Mouse (Mus musculus): ENCODE results near the gene Agpat4. TPM values are rescaled to one million over a fixed set of nuclear protein-coding genes. Genes with fewer than 3 reads are reported as not detected.
"Not testable (repeated sequence)": the region's sequence is repeated elsewhere in the genome, so short reads cannot be mapped to it uniquely, and the experiment has no call there.

Agpat4 gene
- polyA plus RNA-seq, 1 experiment from 2014 or later: 42.6 TPM

DNA sequence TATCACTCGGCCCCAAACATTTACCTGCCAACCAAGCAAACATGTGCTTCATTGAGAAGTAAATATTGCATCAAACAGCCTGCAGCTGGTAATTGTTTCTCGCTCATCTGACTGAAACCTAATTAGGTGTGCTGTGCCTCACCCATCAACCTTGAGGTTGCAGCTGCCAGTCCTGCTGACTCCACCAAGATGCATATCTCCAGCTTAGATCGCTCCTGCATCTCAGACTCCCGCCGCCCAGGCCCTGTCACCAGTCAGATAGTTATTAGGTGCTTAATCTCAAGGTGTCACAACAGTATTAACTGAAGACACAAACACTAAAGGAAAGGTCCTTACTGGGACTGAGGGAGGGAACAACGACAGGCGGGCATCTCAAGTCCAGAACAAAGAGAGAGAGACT lies 14.3 kb upstream of the Agpat4 start:
- Histone ChIP-seq H3K27me3 (no peaks in the 10 kb centered on the region), H3K27ac (no peak overlapping the region), H3K4me1 (no peaks in the 10 kb centered on the region), H3K4me2 (replicated peaks) (no peak overlapping the region), H3K9ac (no peak overlapping the region), H3K36me3 (no peaks in the 10 kb centered on the region), H3K4me3 (no peak overlapping the region), H3K9me3 (0 out of 2 replicates have a peak, but pooled peaks cover 2% of the 10 kb centered on the region)
- 83% methylated on average over 7 of the region's 7 CpGs for WGBS
- no peak for ATAC-seq (ENCODE audit: insufficient number of reproducible peaks, insufficient read depth, low FRiP score, low TSS enrichment)

DNA sequence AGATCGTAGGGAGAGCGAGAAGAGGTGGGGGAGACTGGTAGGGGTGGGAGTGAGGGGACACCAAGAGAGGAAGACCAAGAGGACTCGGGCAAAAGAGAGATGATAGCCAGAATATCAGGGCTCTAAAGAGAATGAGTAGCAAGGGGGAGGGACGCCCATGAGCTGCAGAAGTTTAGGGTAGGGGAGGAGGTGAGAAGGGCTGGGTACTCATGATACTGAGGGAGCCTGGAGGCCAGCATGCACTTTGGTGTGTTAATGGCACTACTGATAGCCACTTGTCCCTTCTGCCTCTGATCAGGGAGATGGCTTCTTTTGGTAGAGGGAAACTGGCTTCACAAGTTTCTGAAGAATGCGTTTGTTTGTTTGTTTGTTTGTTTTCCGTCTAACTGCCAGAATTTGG lies 13.8 kb upstream of the Agpat4 start:
- Histone ChIP-seq H3K27me3 (no peaks in the 10 kb centered on the region), H3K9ac (no peak overlapping the region), H3K9me3 (0 out of 2 replicates have a peak, but pooled peaks cover 2% of the 10 kb centered on the region), H3K4me3 (no peak overlapping the region), H3K27ac (no peak overlapping the region), H3K36me3 (no peaks in the 10 kb centered on the region), H3K4me1 (no peaks in the 10 kb centered on the region), H3K4me2 (replicated peaks) (no peak overlapping the region)
- WGBS: 87% methylated on average over 6 of the region's 6 CpGs
- ATAC-seq (ENCODE audit: insufficient number of reproducible peaks, insufficient read depth, low FRiP score, low TSS enrichment): no peak

DNA sequence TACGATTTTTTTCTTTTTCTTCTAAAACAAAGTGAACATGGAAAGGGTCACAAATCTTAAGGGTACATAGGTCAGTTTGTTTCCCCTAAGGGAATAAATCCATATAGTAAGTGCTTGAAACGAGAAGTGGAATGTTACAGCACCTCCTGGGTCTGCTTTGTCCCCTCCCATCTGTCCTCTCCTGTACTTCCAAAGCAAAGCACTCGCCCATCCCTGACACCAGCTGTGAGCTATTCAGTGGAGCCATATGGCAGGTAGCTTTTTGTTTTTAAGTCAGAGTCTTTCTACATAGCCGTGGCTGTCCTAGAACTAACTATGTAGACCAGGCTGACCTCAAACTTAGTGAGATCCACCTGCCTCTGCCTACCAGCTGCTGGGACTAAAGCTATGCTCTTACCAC lies 12.2 kb upstream of the Agpat4 start:
- Histone ChIP-seq H3K9ac (no peak overlapping the region), H3K27ac (no peak overlapping the region), H3K4me3 (no peak overlapping the region), H3K4me1 (no peaks in the 10 kb centered on the region), H3K36me3 (no peaks in the 10 kb centered on the region), H3K4me2 (replicated peaks) (no peak overlapping the region), H3K27me3 (no peaks in the 10 kb centered on the region), H3K9me3 (no peaks in the 10 kb centered on the region)
- ATAC-seq (ENCODE audit: insufficient number of reproducible peaks, insufficient read depth, low FRiP score, low TSS enrichment): no peak
- 56% methylated on average over 4 of the region's 4 CpGs for WGBS

DNA sequence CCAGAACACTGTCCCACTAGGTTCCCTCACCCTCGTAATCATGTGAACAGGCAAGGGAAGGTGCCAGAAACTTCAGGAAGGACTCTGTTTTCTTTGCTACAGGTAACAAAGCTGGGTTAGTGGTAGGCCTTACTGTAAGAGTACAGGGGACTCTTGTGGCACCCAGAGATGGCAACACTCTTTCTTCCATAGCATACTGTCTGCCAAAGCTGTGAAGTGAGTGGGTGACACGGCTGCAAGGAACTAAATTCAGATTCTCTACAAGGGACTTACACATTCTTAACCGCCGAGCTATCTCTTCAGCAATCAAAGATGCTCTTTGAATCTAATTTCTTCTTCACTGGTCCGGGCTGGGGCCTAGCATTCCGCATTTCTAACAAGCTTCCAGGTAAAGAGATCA lies 4.9 kb upstream of the Agpat4 start:
- no peak overlapping the region for H3K4me3 ChIP-seq
- ATAC-seq (ENCODE audit: insufficient number of reproducible peaks, insufficient read depth, low FRiP score, low TSS enrichment): no peak
- 86% methylated on average over 6 of the region's 6 CpGs for WGBS

DNA sequence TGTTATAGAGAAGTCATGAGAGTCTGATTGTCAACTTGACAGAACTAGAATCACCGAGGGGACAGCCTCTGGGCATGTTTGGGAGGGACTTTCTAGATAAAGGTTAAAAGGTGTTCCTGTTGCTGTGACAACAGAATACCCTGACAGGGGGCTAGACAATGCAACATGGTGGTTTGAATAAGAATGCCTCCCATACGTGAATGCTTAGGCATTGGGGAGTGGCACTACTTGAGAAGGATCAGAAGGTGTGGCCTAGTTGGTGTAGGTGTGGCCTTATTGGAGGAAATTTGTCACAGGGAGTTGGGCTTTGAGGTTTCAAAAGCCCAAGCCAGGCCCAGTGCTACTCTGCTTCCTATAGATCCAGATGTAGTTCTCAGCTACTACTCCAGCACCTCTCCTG lies 3.4 kb upstream of the Agpat4 start:
- no peaks in the 10 kb centered on the region for H3K27me3 ChIP-seq
- H3K27ac ChIP-seq: no peak overlapping the region
- H3K36me3 ChIP-seq: no peaks in the 10 kb centered on the region
- no peak for ATAC-seq (ENCODE audit: insufficient number of reproducible peaks, insufficient read depth, low FRiP score, low TSS enrichment)
- H3K4me2 ChIP-seq (replicated peaks): no peak overlapping the region
- peaks cover 6% of the 10 kb centered on the region for H3K4me1 ChIP-seq
- H3K4me3 ChIP-seq: no peak overlapping the region
- no peak overlapping the region for H3K9ac ChIP-seq
- WGBS: 74% methylated on average over 2 of the region's 2 CpGs
- H3K9me3 ChIP-seq: no peaks in the 10 kb centered on the region

More for the DNA sequence above, 4.9 kb upstream of the Agpat4 start:
- Histone ChIP-seq H3K9me3 (no peaks in the 10 kb centered on the region), H3K9ac (no peak overlapping the region), H3K4me1 (peaks cover 5% of the 10 kb centered on the region; the same call in 1 of the 2 replicates), H3K36me3 (no peaks in the 10 kb centered on the region), H3K27ac (no peak overlapping the region), H3K27me3 (no peaks in the 10 kb centered on the region), H3K4me2 (replicated peaks) (no peak overlapping the region)

DNA sequence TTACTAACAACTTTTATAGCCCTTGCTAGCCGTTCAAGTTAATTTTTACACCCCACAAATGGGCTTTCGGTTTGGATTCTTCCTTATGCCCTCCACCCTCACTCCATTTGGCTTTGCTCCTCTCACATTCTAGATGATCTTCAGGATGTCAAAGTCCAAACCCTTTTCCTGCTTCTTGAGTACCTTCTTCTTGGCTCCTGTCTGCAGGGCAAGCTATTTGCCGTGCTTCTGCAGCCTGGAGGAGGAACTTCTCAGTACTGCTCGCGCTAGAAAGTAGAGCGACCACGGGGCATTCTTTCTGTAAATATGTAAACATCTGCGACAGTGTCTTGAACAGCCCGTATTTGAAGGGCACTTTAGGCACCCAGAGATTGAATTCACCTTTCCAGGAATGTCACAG lies 373 bp upstream of the Agpat4 start:
- ATAC-seq (ENCODE audit: insufficient number of reproducible peaks, insufficient read depth, low FRiP score, low TSS enrichment): no peak
- H3K27ac ChIP-seq: peak overlapping the region; percentile 94
- WGBS: 9% methylated on average over 9 of the region's 9 CpGs

DNA sequence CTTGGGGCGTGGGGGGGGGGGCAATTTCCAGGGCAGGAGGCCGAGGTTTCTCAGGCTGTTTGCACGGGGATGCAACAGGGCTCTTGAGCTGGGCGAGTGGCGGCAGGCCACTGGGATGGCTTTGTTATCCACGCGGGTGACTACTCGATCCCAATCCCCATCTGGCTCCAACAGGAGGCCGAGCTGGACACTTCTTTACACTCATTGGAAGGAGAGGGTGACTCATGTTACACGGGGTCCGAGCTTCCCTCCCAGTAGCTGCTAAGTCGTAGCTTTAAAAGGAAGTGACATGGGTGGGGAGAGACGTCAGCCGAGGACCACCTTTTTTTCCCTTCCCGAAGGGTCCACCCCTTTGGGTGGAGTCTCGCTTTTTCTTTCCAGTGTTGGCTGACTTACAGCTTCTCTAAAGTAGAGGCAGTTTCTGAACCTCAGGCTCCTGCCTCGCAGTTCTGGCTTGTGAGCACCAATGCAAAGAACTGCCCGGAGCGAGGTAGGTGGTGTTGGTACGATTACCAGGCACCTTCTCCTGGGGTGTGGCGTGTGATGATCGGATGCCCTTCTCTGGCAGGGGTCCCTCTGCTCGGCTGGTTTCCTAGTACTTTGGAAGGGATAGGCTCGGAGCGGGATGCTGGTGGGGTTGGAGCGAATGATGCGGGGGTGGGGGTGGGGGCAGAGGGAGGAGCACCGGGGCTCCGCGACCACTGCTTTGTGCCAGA lies 580 bp downstream of the Agpat4 start:
- under 1% methylated on average over 30 of the region's 30 CpGs for WGBS
- peak overlapping the region; percentile 68 for H3K9ac ChIP-seq
- ATAC-seq (ENCODE audit: insufficient number of reproducible peaks, insufficient read depth, low FRiP score, low TSS enrichment): peak; percentile 93
- peak overlapping the region; percentile 66 for H3K4me3 ChIP-seq
- no peaks in the 10 kb centered on the region for H3K9me3 ChIP-seq
- no peaks in the 10 kb centered on the region for H3K27me3 ChIP-seq
- H3K27ac ChIP-seq: peak overlapping the region; percentile 94
- peaks cover 22% of the 10 kb centered on the region for H3K4me1 ChIP-seq
- H3K4me2 ChIP-seq (replicated peaks): peak overlapping the region; percentile 87
- no peaks in the 10 kb centered on the region; the same call in 1 of the 2 replicates for H3K36me3 ChIP-seq

More for the DNA sequence above, 373 bp upstream of the Agpat4 start:
- Histone ChIP-seq H3K9me3 (no peaks in the 10 kb centered on the region), H3K4me2 (replicated peaks) (peak overlapping the region; percentile 87), H3K9ac (peak overlapping the region; percentile 68), H3K4me3 (peak overlapping the region; percentile 66), H3K27me3 (no peaks in the 10 kb centered on the region), H3K4me1 (peaks cover 22% of the 10 kb centered on the region), H3K36me3 (no peaks in the 10 kb centered on the region)

DNA sequence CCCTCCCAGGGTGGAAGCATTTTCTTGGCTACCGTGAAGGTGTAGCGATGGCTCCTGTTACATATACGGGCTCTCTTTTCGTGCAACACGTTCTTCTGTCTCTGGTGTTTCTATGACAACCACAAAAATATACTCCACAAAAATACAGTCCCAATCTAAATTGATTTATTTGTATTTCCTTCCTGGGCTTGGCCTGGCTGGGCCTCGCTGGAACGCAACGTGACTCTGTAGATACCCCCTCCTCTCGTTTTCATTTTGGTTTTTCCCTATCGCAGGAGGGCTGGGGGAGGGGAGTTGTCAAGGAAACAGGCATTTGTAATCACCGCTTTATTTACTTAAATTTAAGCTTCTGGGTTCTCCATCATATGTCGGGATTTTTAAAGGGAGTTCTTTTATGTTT lies 1.2 kb downstream of the Agpat4 start:
- H3K27me3 ChIP-seq: no peaks in the 10 kb centered on the region
- H3K36me3 ChIP-seq: peaks cover 6% of the 10 kb centered on the region
- H3K4me1 ChIP-seq: peaks cover 22% of the 10 kb centered on the region
- no peak; the same call in none of the 2 replicates for ATAC-seq (ENCODE audit: insufficient number of reproducible peaks, insufficient read depth, low FRiP score, low TSS enrichment)
- peak overlapping the region; percentile 68 for H3K9ac ChIP-seq
- H3K4me3 ChIP-seq: peak overlapping the region; percentile 66
- peak overlapping the region; percentile 87 for H3K4me2 ChIP-seq (replicated peaks)
- no peaks in the 10 kb centered on the region for H3K9me3 ChIP-seq
- peak overlapping the region; percentile 94 for H3K27ac ChIP-seq
- WGBS: under 1% methylated on average over 12 of the region's 12 CpGs

DNA sequence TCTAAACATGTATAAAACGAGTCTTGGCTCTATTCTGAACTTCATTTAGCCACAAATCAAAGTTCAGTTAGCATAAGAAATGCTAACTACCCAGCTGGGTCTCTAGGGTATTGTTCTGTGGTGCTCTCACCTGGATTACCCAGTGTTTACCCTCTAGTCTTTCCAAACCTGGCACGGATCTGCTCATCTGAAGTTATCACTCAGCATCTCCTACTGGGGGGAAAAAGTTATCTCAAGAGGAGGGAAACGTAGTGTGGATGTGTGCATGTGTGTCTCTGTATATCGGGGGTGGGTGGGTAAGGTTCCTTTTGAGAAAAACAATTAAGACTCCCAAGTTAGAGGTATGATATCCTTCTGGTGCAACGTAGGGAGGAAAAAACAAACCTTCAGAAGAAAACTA lies 1.8 kb downstream of the Agpat4 start:
- 34% methylated on average over 5 of the region's 5 CpGs for WGBS
- H3K36me3 ChIP-seq: peaks cover 11% of the 10 kb centered on the region
- H3K4me1 ChIP-seq: peaks cover 22% of the 10 kb centered on the region
- peak overlapping the region; percentile 87 for H3K4me2 ChIP-seq (replicated peaks)
- peak overlapping the region; percentile 68; the same call in 1 of the 2 replicates for H3K9ac ChIP-seq
- no peak for ATAC-seq (ENCODE audit: insufficient number of reproducible peaks, insufficient read depth, low FRiP score, low TSS enrichment)
- no peak overlapping the region for H3K27ac ChIP-seq
- no peaks in the 10 kb centered on the region for H3K27me3 ChIP-seq
- no peaks in the 10 kb centered on the region for H3K9me3 ChIP-seq
- H3K4me3 ChIP-seq: peak overlapping the region; percentile 66

DNA sequence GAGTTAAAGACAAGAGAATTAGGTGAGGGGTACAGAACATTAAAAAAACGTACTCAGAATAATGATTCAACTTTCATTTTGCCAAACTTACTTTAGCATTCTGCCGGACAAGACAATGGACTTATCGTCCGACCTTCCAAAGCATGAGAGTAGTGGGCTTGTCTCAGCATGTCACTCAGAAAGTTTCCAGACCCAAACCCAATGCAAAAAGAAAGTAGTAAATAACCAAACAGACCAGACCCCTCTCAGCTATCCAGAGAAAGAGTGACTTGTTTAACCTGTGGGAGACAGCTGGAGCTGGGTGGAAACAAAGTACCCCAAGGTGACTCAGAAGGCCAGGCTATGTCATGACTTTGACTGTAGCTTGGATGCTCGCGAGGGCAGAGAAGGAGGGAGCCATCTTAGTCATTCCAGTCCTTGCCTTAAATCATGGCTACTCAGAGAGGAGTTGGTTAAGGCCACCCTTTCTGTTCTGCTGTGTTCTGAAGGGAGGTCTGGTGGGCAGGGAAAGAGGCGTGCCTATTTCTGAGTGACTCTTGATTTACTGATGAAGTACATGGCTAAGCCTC lies 2.8 kb downstream of the Agpat4 start:
- Histone ChIP-seq H3K4me3 (no peak overlapping the region), H3K4me2 (replicated peaks) (no peak overlapping the region), H3K4me1 (peaks cover 22% of the 10 kb centered on the region), H3K9me3 (no peaks in the 10 kb centered on the region), H3K27me3 (no peaks in the 10 kb centered on the region), H3K9ac (no peak overlapping the region), H3K36me3 (peaks cover 19% of the 10 kb centered on the region), H3K27ac (no peak overlapping the region)
- WGBS: 88% methylated on average over 7 of the region's 7 CpGs
- ATAC-seq (ENCODE audit: insufficient number of reproducible peaks, insufficient read depth, low FRiP score, low TSS enrichment): no peak

DNA sequence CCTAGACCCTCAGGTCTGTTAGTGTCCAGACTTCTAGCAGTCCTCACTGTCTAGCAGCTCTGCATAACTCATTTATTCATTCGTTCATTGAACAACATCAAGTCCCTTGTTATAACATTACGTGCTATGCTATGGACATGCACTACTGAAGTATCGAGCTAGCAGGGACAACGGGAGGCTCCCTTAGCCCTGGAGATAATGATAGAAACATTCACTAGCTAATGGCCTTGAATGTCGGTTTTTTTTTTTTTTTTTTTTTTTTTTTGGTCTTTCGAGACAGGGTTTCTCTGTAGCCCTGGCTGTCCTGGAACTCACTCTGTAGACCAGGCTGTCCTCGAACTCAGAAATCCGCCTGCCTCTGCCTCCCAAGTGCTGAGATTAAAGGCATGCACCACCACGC lies 3.8 kb downstream of the Agpat4 start:
- not testable (repeated sequence) for H3K27me3 ChIP-seq; H3K9ac ChIP-seq; H3K4me2 ChIP-seq (replicated peaks); H3K9me3 ChIP-seq; ATAC-seq (ENCODE audit: insufficient number of reproducible peaks, insufficient read depth, low FRiP score, low TSS enrichment); H3K27ac ChIP-seq; H3K4me3 ChIP-seq
- Histone ChIP-seq H3K36me3 (peaks cover 25% of the 10 kb centered on the region), H3K4me1 (peaks cover 22% of the 10 kb centered on the region)
- WGBS: 92% methylated on average over 9 of the region's 9 CpGs

DNA sequence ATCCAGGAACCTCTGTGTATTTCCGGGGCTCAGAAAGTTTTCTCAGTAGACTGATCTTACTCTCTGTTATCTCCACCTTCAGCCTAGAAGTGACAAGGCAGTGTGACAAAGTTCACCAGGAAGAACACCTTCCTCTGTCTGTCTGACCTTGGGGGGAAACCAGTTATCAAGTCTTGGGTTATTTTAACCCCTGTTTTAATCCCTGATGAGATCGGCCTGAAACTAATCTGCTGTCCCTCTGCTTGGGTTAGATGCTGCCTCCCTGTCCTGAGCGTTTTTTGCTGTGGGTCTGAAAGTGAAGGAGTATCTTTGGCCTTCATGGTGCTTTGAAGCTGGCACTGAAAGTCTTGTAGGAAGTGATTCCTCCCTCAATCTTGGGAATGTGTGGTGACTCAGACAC lies 4.7 kb downstream of the Agpat4 start:
- Histone ChIP-seq H3K27me3 (no peaks in the 10 kb centered on the region), H3K36me3 (peaks cover 26% of the 10 kb centered on the region), H3K4me3 (no peak overlapping the region), H3K4me1 (peaks cover 18% of the 10 kb centered on the region), H3K4me2 (replicated peaks) (no peak overlapping the region), H3K27ac (no peak overlapping the region), H3K9me3 (no peaks in the 10 kb centered on the region), H3K9ac (no peak overlapping the region)
- ATAC-seq (ENCODE audit: insufficient number of reproducible peaks, insufficient read depth, low FRiP score, low TSS enrichment): no peak
- 85% methylated on average over 3 of the region's 3 CpGs for WGBS

Data from embryonic facial prominence, embryonic 12.5 days (tissue).